Mouse (Mus musculus) retina, embryonic 14.5 days (tissue): ENCODE measurements around the gene Riox1.
A peak's percentile ranks its signal among the peaks of the same experiment; 100 is the strongest.
"Not testable (repeated sequence)": the region's sequence is repeated elsewhere in the genome, so short reads cannot be mapped to it uniquely, and the experiment has no call there.

Experiments
- DNase-seq: peaks from one replicate; pipeline ENCODE4 v3.0.0-alpha.2; 2015; ENCODE audit warnings: low spot score

Gene Riox1

DNA sequence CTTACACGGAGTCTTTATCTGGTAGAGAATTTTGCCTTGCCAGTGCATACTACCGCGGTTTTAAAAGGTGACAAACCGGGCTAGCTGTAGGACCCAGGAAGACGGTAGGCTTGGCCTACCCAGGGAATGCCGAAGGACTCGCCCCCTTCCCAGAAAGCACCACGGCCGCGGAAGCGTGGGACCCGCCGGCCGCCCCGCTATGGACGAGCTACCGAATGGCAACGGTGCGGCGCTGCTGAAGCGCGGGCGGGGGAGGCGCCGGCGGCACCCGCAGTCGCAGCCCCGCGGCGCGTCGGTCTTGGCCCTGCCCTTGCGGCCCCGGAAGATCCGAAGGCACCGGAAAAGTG, at the start of gene Riox1:
Gene Riox1, plus strand, starts transcription at position 116 of the 347 bp plus-strand sequence.
- peak; percentile 88 for DNase-seq

DNA sequence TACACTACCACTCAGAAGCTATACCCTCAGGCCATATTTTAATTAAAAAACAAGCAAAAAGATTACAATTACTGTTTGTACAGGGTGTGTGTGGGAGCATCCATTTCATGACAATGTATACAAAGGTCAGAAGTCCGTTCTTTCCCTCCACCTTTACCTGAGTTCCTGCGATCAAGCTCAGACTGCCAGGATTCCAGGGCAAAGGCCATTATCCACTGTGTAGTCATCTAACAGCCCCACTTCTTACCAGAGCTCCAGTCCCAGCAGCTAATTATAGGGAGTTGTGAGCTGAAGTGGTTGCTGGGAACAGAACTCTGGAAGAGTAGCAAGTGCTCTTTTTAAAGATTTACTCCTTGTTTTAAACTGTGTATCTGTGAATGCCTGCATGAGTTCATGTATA, 40.0 kb upstream of the Riox1 start:
- DNase-seq = no peak

DNA sequence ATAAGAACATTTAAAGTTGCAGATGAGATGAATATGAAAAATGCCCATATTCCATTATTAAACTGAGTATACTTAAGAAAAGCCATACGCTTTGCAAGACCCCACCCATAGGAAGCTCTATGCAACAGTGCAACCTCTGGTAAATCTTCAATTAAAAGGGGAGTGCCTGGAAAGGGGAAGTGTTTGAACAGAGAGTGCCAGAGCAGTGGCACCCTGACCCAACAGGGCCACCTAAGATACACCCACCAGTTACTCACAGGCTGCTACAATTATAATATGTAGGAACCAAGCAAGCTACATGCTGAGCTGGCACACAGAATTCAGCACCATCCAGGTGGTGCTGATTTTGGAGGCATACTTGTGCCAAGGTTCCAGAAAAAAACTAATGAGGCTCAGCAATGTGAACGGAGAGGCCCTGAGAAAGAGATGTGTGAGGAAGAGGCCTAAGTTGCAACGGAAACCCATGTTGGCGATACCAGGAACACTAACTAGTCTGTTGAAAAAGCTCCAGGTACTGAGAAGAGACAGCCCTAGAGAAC, 36.1 kb upstream of the Riox1 start:
- no peak for DNase-seq

DNA sequence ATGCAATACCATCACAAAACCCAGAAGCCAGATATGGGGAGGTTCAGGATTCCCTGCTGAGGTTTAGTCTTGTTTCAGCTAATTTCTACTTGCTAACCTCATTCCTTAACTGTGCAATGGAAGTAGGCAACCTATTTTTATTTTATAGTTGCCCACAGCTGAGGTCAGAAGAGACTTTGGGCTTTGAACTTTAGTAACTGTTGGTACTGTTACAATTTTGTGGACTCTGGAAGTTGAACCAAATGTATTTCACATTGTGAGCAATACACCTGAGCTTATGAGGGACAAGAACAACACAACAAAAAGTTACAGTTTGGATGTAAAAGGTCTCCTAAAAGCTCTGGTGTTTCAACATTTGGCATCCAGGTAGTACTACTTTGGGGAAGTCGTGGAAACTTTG, 35.6 kb upstream of the Riox1 start:
- no peak for DNase-seq

DNA sequence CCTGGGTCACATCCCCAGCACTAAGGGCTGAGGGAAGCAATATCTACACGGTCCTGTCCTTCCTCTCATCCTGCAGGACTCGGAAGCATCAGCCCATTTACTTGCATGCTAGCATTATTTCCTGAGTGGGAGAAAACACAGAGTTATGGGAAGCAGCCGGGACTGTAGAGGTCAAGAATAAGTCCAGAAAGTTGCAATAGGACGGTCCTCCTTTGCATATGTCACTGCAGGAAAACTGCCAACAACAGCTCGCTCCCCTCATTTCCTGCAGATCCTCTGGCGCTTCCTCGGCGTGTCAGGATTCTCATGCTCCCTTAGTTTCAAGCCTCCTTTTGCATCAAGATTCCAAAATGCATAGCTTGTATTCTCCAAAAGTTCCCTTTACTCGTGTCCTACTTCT, 33.5 kb upstream of the Riox1 start:
- DNase-seq = no peak

DNA sequence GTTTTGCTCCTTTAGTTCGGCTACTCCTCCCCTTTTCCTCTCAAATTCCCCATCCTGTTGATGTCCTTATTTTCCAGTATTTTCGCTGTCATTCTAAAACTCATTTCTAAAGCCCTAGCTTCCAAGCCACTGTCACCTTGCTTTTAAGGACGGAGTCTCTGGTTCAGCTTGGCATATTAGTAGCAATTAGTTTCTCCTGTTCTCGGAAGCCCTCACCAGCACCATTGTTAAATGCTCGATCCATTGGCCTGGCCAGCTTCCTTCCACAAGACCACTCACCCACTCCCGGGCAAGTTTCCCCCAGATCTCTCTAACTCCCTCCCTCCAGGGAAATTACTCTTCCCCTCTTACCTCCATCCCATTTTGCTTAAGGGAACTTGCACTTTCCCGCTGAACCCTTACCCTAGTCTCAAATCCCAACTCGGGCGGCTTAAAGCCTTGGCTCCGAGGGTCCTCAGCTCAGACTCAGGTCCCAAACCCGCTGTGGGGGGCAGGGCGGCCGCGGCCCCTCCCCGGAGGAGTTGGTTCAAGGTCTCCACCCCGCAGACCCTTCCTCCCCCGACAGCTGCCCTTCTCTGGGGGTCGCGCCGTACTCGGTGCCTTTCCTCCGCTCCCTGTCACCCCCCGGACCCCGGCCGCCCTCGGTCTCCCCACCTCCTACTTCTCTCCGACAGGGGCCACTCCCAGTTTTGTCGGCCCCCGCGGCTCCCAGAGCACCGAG, 29.5 kb upstream of the Riox1 start:
- DNase-seq = peak; percentile 47

DNA sequence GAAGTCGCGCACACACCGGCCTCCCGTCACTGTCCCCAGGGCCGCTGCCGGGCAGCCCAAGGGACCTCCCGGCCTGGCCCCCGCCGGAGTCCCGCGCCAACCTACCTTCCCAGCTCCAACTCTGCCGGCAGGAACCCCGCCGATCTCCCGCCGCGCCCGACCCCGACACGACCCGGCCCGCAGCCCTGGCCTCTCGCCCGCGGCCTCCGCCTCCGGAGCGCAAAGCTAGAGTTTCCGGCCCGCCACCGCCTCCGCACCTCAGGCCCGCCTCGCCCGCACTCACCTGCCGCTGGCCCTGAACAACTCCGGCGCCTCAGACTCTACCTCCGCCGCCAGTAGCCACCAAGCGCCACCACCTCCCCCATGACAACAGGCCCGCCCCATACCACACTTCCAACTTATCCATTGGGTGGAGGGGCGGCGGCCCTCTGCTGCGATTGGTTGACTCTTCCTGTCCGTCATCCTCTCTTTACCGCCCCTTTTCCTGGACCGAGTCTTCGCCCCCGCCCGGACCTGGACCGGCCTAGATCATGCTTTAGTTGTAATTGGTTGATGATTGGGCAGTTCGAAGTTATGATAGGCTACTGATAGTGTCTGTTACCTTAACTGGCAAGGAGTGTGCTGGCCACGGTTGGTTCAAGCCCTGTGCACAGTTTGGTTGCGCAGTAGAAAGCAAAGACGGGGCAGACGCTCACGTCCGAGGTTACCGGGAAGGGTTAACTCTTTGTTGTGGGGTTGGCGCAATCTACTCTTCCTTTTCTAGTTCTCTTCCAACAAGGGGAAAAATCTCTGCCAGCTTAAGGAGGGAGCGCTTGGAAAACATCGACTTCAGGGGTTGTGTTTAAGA, 28.6 kb upstream of the Riox1 start, which contains the start of gene Numb:
Gene Numb, minus strand, starts transcription at position 400 of the 847 bp plus-strand sequence.
- peak; percentile 99 for DNase-seq

GRCm38 (mm10) chr12:83922724-83923485, 27.5 kb upstream of the Riox1 start:
- peak; percentile 11 for DNase-seq

DNA sequence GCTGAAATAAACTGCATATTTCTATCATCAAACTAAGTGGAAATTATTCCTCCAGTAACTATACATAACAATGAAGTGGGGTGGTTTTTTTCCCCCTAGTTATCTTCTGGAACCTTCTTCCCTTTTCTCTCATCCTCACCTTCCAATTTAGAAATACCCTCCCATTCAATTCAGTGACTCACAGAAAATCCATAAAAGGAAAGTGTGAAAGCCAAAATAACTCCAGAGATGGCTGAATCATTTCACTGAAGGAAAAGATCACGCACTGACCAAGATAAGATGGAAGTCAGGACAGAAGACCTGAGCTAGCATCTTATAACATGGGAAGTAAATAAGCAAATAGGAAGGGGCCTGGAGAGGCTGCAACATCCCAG, 26.9 kb upstream of the Riox1 start:
- DNase-seq = no peak

GRCm38 (mm10) chr12:83924332-83924731, 26.1 kb upstream of the Riox1 start:
- DNase-seq = peak; percentile 36

DNA sequence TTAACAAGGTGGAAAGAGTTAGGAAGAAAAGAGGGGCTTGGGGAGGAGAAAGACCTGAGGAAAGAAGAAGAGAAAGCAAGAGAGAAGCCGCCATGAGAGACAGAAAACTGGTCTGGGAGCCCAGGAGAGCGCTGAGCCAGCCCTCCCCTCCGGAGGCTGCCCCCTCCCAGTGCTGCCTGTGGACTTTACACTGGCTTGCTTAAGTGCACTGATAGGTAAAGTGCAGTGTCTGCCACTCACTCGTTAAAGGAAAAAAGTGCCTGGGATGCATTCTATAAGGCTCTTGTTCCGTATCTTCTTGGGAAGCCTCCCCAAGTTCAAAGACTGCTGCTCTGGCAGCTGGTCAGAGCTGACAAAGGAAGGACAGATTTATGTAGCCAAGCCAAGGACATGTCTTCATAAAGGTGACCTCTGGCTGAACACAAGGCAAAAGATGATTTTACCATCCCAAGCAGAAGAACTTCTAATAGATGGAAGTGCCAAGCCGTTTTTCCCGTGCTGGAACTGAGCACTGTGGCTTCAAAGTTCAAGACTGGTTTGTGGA, 25.2 kb upstream of the Riox1 start:
- no peak for DNase-seq

GRCm38 (mm10) chr12:83926061-83926460, 24.3 kb upstream of the Riox1 start:
- DNase-seq = no peak

DNA sequence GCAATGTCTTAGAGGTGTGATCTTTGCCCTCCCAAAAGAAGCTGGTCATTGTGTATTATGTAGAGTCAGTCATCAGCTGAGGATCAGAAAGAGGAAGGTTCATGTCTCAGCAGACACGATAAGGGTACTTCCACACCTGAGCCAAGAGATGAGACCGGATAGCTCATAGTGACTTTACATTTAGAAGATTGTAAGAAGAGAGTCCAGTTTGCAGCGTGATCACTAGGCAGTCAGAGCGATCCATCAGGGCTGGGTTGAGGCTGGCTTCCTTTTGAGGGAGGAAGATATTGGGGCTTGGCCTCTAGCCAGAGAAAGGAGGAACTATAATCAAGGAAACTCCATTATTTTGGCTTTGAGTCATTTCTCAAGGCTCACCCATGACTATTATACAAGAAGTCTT, 22.7 kb upstream of the Riox1 start:
- DNase-seq = no peak

- DNase-seq = no peak
These were observed 21.1 kb upstream of the Riox1 start for GRCm38 (mm10) chr12:83929186-83929804.

DNA sequence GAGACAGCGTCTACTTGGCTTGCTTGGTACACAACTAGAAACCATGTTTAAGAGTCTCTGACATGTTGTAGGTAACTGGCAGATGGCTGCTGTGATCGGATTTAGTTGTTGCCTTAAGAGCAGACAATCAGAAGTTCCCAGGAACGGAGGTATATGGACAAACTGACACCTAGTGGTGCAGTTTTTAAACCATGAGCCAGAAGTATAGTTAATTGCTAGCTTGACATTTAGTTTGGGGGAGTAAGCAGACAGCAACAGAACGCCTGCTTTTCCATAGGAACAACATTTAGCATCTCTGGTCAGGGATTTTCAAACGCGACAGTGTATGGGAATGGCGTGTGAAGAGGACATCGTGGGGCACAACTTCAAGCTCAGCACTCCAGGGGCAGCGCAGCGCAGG, 12.8 kb upstream of the Riox1 start:
- DNase-seq = no peak

DNA sequence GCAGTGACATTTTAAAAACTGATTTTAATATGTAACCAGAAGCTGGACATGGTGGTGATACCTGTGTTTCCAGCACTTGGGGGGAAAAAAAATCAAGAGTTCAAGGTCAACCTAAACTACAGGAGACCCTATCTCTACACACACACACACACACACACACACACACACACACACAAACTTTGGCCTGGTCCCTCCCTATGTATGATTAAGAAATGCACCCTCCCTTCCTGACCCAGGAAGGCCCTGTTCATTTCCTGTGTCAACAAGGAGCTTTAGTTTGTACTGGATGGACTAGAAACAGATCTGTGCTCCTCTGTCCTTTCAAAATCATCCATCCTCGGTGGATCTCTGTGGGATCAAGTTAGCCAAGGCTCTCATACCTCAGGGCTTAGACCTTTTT, 11.8 kb upstream of the Riox1 start:
- DNase-seq = not testable (repeated sequence)

GRCm38 (mm10) chr12:83939332-83939731, 11.1 kb upstream of the Riox1 start:
- DNase-seq = no peak

- no peak for DNase-seq
These were observed 10.4 kb upstream of the Riox1 start for GRCm38 (mm10) chr12:83940031-83940430.

DNA sequence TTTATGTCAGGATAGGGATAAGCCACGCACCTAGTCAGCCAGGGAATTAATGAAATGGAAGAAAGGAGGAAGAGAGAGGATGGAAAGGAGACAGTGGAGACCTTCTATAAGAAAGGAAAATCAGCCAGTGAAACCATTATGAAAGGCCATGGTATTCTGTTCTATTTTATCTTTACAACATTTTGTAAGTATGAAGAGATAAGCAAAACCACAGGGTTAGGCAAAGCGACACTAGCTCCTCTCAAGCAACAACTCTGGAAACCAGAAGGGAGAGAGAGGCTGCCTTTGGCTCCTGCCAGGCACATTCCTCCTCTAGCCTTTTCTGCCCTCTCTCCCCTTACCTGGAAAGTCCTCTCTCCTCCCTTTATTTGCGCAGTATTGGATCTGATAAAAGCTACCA, 8.5 kb upstream of the Riox1 start:
- DNase-seq = no peak

DNA sequence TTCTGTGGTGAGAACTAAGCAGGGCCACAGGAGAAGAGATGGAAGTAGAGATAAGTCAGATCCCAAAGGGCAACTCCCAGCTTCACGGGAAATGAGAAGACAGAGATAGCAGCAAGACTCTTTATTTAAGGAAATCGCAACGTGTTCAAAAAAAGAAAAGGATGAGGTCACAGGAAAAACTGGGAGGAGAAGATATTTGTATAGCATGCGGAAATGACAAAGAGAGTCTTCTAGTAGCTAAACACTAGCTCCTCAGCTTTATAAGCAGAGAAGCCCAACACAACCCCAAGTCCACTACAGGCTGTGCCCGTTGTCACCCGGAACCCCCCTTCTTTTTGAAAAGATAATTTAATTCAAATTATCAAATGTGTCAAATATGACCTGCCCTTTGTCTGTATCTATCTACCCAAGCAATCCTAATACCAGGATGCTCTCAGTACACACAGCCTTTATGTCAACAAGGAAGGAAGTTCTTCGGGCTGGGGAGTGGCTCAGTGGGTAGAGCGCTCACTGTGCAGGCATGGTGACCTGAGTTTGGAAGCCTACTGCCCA, 3.1 kb upstream of the Riox1 start:
- no peak for DNase-seq

DNA sequence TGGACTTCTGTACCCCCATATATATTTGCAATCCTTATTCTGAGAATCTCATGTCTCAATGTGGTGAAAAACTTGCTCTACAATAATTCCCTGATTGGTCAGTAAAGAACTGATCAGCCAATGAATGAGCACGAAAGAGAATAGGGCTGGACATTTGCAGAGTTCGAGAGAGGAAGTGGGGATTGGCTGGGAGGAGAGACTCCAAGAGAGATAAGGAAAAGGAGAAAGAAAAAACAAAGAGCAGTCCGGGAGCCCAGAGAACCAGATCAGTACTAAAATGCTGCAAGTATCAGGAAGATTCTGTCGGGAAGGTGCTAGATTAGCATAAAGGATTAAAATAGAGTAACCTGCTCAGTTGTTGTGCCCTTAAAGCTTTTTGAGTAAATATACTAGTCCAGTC, 1.4 kb upstream of the Riox1 start:
- DNase-seq = no peak
